Mouse (Mus musculus): ENCODE measurements at regions not wholly inside any gene's neighbourhood (a gene's known extent, or its start where the extent isn't known, plus 50 kb on each side); places are given as distances from the start of the nearest gene placed in this dataset.
A peak's percentile ranks its signal among the peaks of the same experiment; 100 is the strongest.

GRCm38 (mm10) chr12:26244701-26245100 lies 170.4 kb downstream of the Rnf144a start:
- Histone ChIP-seq H3K36me3 (no peaks in the 10 kb centered on the region), H3K4me2 (no peak overlapping the region), H3K27me3 (no peaks in the 10 kb centered on the region), H3K9me3 (replicated peaks) (no peaks in the 10 kb centered on the region), H3K9ac (no peak overlapping the region), H3K4me3 (replicated peaks) (no peak overlapping the region), H3K27ac (no peak overlapping the region), H3K4me1 (no peaks in the 10 kb centered on the region)
- ATAC-seq (replicated peaks; ENCODE audit: low FRiP score), result no peak
- WGBS, result 93% methylated on average over 6 of the region's 6 CpGs

- Histone ChIP-seq H3K36me3 (no peaks in the 10 kb centered on the region), H3K4me2 (no peak overlapping the region), H3K9me3 (replicated peaks) (no peaks in the 10 kb centered on the region), H3K4me3 (replicated peaks) (no peak overlapping the region), H3K27ac (no peak overlapping the region), H3K9ac (no peak overlapping the region), H3K4me1 (no peaks in the 10 kb centered on the region), H3K27me3 (no peaks in the 10 kb centered on the region)
- ATAC-seq (replicated peaks; ENCODE audit: low FRiP score), result no peak
- 83% methylated on average over 15 of the region's 15 CpGs for WGBS
These were observed 187.5 kb downstream of the Rnf144a start for GRCm38 (mm10) chr12:26227557-26228020.

GRCm38 (mm10) chr12:26226363-26226762 lies 188.7 kb downstream of the Rnf144a start:
- Histone ChIP-seq H3K9ac (no peak overlapping the region), H3K4me1 (no peaks in the 10 kb centered on the region), H3K4me2 (no peak overlapping the region), H3K27me3 (no peaks in the 10 kb centered on the region), H3K36me3 (no peaks in the 10 kb centered on the region), H3K9me3 (replicated peaks) (no peaks in the 10 kb centered on the region), H3K27ac (no peak overlapping the region), H3K4me3 (replicated peaks) (no peak overlapping the region)
- no peak for ATAC-seq (replicated peaks; ENCODE audit: low FRiP score)
- WGBS, result 8% methylated on average over 2 of the region's 2 CpGs

GRCm38 (mm10) chr12:26212447-26212846 lies 202.6 kb downstream of the Rnf144a start:
- Histone ChIP-seq H3K4me3 (replicated peaks) (no peak overlapping the region), H3K9me3 (replicated peaks) (no peaks in the 10 kb centered on the region), H3K36me3 (no peaks in the 10 kb centered on the region), H3K9ac (no peak overlapping the region), H3K27ac (no peak overlapping the region), H3K4me2 (no peak overlapping the region), H3K27me3 (no peaks in the 10 kb centered on the region), H3K4me1 (0 out of 2 replicates have a peak, but pooled peaks cover 7% of the 10 kb centered on the region)
- peak; percentile 64 for ATAC-seq (replicated peaks; ENCODE audit: low FRiP score)
- 38% methylated on average over 1 of the region's 1 CpGs for WGBS

- Histone ChIP-seq H3K27ac (no peak overlapping the region), H3K4me3 (replicated peaks) (no peak overlapping the region), H3K4me1 (0 out of 2 replicates have a peak, but pooled peaks cover 7% of the 10 kb centered on the region), H3K36me3 (no peaks in the 10 kb centered on the region), H3K27me3 (no peaks in the 10 kb centered on the region), H3K9me3 (replicated peaks) (no peaks in the 10 kb centered on the region), H3K4me2 (no peak overlapping the region), H3K9ac (no peak overlapping the region)
- WGBS, result 67% methylated on average over 10 of the region's 10 CpGs
- no peak for ATAC-seq (replicated peaks; ENCODE audit: low FRiP score)
These were observed 203.6 kb downstream of the Rnf144a start for GRCm38 (mm10) chr12:26211423-26211822.

GRCm38 (mm10) chr12:26206751-26207150 lies 208.3 kb downstream of the Rnf144a start:
- H3K27me3 ChIP-seq, result no peaks in the 10 kb centered on the region
- H3K4me2 ChIP-seq, result no peak overlapping the region
- H3K9ac ChIP-seq, result no peak overlapping the region
- no peak overlapping the region for H3K4me3 ChIP-seq (replicated peaks)
- no peak for ATAC-seq (replicated peaks; ENCODE audit: low FRiP score)
- no peak overlapping the region for H3K27ac ChIP-seq
- H3K36me3 ChIP-seq, result no peaks in the 10 kb centered on the region
- H3K4me1 ChIP-seq, result 0 out of 2 replicates have a peak, but pooled peaks cover 4% of the 10 kb centered on the region
- H3K9me3 ChIP-seq (replicated peaks), result no peaks in the 10 kb centered on the region
- WGBS, result 86% methylated on average over 4 of the region's 4 CpGs

GRCm38 (mm10) chr12:26206036-26206435 lies 209.0 kb downstream of the Rnf144a start:
- 96% methylated on average over 8 of the region's 8 CpGs for WGBS
- H3K27me3 ChIP-seq, result no peaks in the 10 kb centered on the region
- no peak for ATAC-seq (replicated peaks; ENCODE audit: low FRiP score)
- no peak overlapping the region for H3K9ac ChIP-seq
- no peak overlapping the region for H3K4me2 ChIP-seq
- no peak overlapping the region for H3K27ac ChIP-seq
- H3K9me3 ChIP-seq (replicated peaks), result no peaks in the 10 kb centered on the region
- H3K4me3 ChIP-seq (replicated peaks), result no peak overlapping the region
- H3K36me3 ChIP-seq, result no peaks in the 10 kb centered on the region
- 0 out of 2 replicates have a peak, but pooled peaks cover 2% of the 10 kb centered on the region for H3K4me1 ChIP-seq

GRCm38 (mm10) chr12:26191982-26192576 lies 223.0 kb downstream of the Rnf144a start:
- 56% methylated on average over 4 of the region's 4 CpGs for WGBS
- ATAC-seq (replicated peaks; ENCODE audit: low FRiP score), result no peak
- H3K27ac ChIP-seq, result no peak overlapping the region

GRCm38 (mm10) chr12:26191268-26191981 lies 223.6 kb downstream of the Rnf144a start:
- H3K4me1 ChIP-seq, result peaks cover 10% of the 10 kb centered on the region; the same call in 1 of the 2 replicates
- 41% methylated on average over 15 of the region's 15 CpGs for WGBS
- H3K4me2 ChIP-seq, result no peak overlapping the region

More at GRCm38 (mm10) chr12:26191982-26192576, 223.0 kb downstream of the Rnf144a start:
- H3K4me3 ChIP-seq (replicated peaks), result no peak overlapping the region
- H3K9me3 ChIP-seq (replicated peaks), result no peaks in the 10 kb centered on the region
- no peak overlapping the region for H3K9ac ChIP-seq
- no peaks in the 10 kb centered on the region for H3K27me3 ChIP-seq
- peaks cover 10% of the 10 kb centered on the region; the same call in 1 of the 2 replicates for H3K4me1 ChIP-seq
- no peaks in the 10 kb centered on the region for H3K36me3 ChIP-seq
- H3K4me2 ChIP-seq, result no peak overlapping the region

GRCm38 (mm10) chr12:26188996-26189395 lies 226.1 kb downstream of the Rnf144a start:
- Histone ChIP-seq H3K9ac (no peak overlapping the region), H3K4me3 (replicated peaks) (no peak overlapping the region), H3K9me3 (replicated peaks) (no peaks in the 10 kb centered on the region), H3K4me2 (no peak overlapping the region), H3K27ac (no peak overlapping the region), H3K27me3 (no peaks in the 10 kb centered on the region), H3K4me1 (peaks cover 10% of the 10 kb centered on the region; the same call in 1 of the 2 replicates), H3K36me3 (no peaks in the 10 kb centered on the region)
- WGBS, result 79% methylated on average over 2 of the region's 2 CpGs
- no peak for ATAC-seq (replicated peaks; ENCODE audit: low FRiP score)

More at GRCm38 (mm10) chr12:26191268-26191981, 223.6 kb downstream of the Rnf144a start:
- Histone ChIP-seq H3K36me3 (no peaks in the 10 kb centered on the region), H3K4me3 (replicated peaks) (no peak overlapping the region), H3K9me3 (replicated peaks) (no peaks in the 10 kb centered on the region), H3K9ac (no peak overlapping the region), H3K27ac (no peak overlapping the region), H3K27me3 (no peaks in the 10 kb centered on the region)
- peak; percentile 46; the same call in 1 of the 2 replicates for ATAC-seq (replicated peaks; ENCODE audit: low FRiP score)

GRCm38 (mm10) chr12:26187091-26187862 lies 227.8 kb downstream of the Rnf144a start:
- H3K4me3 ChIP-seq (replicated peaks), result no peak overlapping the region
- H3K9ac ChIP-seq, result no peak overlapping the region
- 69% methylated on average over 8 of the region's 8 CpGs for WGBS
- ATAC-seq (replicated peaks; ENCODE audit: low FRiP score), result no peak
- peaks cover 10% of the 10 kb centered on the region; the same call in 1 of the 2 replicates for H3K4me1 ChIP-seq
- no peak overlapping the region for H3K27ac ChIP-seq
- no peaks in the 10 kb centered on the region for H3K27me3 ChIP-seq
- no peaks in the 10 kb centered on the region for H3K36me3 ChIP-seq
- H3K9me3 ChIP-seq (replicated peaks), result no peaks in the 10 kb centered on the region
- no peak overlapping the region for H3K4me2 ChIP-seq
